Mouse (Mus musculus): ENCODE data around the gene Hist1h2ad.

GRCm38 (mm10) chr13:23622861-23623450 is 48.8 kb downstream of the Hist1h2ad start:
- TF ChIP-seq CTCF (conservative IDR thresholded peaks at IDR 0.05 in 1 of 2, IDR thresholded peaks at IDR 0.05 in 1 of 2; ENCODE audit: low read depth in 2 of 2, low read length in 2 of 2): no peak
- no peak for TF ChIP-seq TCF12 (IDR thresholded peaks at IDR 0.05; ENCODE audit: low read depth, low read length)

Data from CH12.LX (cell line).